Mouse (Mus musculus): ENCODE measurements around the gene Ints3.

DNA sequence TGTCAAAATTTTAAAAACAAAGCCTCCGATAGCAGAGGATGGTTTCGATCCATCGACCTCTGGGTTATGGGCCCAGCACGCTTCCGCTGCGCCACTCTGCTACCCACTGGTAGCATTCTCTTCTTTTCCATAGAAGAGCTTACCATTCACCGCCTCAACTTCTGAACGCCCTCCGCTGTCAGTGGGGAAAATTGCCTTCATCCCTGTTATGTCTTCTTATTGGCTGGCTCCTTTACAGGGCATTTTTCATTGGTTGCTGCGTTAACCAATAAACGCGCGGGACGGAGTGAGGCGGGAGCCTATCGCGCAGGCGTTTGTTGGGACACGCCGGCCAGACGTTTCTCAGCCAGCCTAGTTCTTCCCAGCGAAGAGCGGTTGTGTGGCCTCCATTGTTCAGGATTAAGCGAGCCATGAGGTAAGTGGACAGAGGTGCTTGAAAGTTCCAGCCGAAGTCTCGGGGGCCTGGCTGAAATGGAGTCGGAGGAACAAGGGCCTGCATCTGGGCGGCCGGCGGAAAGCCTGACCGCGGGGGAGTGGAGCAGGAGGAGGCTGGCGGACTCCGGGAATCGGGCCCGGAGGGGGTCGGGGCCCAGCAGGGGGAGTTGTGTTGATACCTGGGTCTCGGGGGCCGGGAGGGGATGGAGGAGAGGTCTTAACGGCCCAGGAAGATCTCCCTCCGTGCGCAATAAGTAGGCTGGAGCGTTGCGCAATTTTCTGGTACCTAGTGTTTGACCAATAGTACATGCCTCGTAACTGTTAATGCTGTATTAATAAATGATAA, 42.6 kb upstream of the Ints3 start, which contains the start of gene Ilf2:
- no peak for TF ChIP-seq CTCF (conservative IDR thresholded peaks at IDR 0.05; ENCODE audit: low read length)
- TF ChIP-seq POU5F1 (IDR thresholded peaks at IDR 0.05; ENCODE audit: borderline replicate concordance, low read length): no peak

Data from E14TG2a.4 (cell line).